Mouse (Mus musculus) left cerebral cortex, adult 18-20 months (tissue): Measurements from ENCODE around the gene Selenon. TPM values are rescaled to one million over a fixed set of nuclear protein-coding genes. Genes with fewer than 3 reads are reported as not detected.

Source experiments
- DNase-seq, 2 experiments: peaks; one replicate each; pipeline ENCODE4 v3.0.0; 2021 to 2022; ENCODE audit warnings: low spot score in 2 of 2, mixed read lengths in 1 of 2
- total RNA-seq, 2 experiments: library from RNA; stranded (reverse); gene quantifications; 2 replicates each; pipeline ENCODE4 v1.2.3; 2021

Selenon gene
- total RNA-seq, 2 experiments from 2014 or later: 23.1 to 25.7 TPM

DNA sequence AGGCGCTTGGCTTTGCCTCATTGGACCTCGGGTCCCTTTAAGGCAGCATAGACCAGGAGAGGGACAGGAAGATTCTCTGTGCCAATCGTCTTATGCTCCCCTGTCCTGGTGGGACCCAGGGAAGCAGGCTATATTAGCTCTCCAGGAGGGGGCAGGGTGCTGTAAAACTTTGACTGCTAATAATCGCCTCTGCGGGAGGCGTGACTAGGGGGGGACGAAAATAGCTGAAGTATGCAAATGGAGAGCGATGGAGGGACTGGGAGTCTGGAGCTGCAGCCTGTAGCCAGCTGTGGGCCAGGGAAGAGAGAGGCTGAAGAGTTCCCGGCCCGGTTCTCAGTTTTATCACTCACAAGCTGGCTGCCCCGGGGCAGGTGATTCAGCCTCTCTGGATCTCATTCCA, 27.2 kb upstream of the Selenon start:
- no peak for DNase-seq

DNA sequence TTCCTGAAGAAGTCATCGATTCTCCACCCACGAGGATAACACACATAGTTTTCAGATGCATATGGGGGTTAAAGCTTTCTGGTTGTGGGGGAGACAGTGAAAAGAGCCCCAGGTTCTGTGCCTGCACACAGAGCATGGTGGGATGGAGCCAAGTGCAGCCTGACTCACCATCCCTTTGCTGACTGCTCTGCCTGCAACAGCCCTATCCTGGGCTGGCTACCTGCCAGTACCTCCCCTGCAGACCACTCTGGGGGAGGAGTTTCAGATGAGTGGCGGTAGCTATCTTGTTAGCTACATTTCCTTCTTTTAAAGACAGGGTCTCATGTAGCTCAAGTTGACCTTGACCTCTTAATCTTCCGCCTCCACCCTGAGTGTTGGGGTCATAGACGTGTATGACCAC, 26.4 kb upstream of the Selenon start:
- DNase-seq: peak; percentile 49 to 67

DNA sequence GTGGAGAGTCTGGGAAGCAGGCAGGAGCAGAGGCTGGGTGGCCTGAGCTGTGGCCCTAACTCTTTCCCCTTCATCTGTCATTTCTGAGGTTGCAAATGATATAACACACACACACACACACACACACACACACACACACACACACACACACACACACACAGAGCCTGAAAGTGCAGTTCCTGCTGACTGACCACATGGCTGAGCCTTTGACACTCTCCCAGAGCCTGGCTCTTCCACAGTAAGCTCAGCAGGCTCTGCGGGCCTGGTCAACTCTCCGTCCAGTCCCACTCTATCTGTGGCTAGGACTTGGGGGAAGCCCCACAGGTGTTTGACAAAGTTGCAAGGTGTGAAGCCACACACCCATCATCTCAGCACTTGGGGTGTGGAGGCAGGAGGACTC, 25.3 kb upstream of the Selenon start:
- no peak for DNase-seq

DNA sequence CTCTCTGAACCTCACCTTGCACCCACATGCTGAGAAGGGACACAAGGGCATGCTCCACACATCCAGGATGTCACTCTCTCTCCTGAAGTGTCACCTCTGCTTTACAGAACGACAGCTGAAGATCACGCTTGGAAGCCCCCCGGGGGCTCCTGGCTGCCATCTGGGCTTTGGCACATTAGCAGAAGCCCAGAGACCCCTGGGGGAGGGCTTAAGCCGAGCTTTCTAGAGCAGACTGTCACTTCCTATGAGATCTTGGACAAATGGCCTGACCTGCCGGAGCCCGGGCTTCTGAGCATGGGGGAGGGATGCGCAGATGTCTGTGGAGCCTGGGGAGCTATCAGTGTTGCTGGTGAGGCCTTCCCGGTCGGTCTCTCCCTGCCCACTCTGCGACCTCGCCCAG, 23.5 kb upstream of the Selenon start:
- DNase-seq: no peak

DNA sequence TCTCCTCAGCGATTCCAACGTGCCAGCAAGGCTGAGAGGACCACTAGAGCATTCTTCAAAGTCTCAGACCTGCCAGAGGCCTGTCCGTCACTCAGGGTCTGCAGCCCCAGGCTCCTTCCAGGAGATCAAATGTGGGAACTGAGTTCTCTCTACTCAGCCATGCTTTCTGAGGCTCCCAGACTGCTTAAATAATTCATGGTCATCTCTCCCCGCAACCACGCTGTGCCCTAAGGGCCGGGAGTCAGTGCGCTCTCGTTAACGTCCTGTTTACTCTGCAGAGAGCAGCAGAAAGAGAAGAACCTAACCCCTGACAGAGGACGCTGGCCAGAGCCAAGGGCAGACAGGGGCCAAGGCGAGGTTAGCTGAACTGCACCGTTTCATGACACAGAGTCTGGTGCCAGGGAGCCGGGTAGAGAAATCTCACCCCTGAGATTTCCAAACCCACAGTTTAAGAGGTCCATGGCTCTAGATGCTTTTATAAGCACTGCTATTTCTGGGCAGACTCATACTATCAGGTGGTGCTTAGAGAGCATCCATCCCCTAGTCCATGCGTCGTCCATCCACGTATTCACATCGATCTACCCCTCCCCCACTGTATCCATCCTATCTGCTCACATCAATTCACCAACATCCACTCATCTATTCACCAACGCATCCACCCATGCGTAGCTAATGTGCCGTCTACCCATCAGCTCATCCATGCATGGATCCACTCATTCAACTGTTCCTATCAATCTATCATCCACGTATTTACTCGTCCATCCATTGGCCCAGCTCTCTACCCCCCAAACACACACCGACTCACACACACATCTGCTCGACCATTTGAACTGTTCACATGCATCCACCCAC, 20.7 kb upstream of the Selenon start:
- DNase-seq: no peak

DNA sequence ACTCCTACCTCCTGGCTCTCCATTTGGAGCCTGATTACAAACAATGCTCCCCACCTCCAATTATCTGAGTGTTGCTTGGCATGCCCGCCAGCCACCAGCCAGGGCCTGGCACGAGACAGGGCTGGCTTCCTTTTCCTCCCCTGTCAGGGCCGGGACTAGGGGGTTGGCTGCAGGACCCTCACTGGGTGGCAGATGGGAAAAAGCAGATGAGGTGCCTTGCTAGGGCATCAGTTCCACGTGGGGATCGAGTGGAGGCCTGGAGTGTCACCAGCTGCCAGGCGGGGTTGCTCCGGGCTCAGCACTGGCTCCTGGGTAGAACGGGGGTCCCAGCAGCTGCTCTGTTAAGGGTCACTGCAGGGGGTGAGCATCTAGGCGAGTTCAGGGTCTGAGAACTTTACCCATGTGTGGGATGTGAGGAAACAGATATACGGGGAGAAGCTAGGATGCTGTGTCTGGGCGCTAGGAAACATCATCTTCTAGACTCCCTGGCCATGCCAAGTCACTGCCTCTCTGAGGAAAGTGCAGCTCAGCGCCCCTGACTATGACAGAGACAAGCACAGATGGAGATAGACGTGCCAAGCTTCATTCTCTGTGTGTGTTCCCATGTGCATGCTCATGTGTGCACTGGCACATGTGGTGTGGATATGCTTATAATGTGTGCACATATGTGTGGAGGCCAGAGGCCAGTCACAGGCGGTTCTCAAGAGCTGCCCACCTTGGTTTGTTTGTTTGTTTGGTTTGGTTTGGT, 18.9 kb upstream of the Selenon start:
- DNase-seq: no peak

DNA sequence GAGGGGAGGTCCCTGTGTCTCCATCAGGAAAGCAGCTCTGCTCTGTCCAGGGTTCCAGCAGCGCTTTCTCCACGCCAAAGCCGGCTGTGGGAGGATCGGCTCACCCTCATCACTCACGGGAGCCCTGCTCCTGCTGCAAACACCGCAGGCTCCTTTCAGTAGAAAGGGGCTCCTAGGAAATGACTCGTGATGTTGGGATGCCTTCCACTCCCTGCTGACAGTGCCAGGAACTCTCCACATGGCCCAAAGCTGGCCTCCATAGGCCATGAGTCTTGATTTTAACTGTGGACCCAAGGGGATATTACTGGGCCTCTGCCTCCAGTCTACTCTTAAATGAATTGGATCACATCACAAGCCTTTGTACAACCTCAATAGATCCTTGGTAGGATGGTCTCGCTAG, 17.9 kb upstream of the Selenon start:
- DNase-seq: no peak

DNA sequence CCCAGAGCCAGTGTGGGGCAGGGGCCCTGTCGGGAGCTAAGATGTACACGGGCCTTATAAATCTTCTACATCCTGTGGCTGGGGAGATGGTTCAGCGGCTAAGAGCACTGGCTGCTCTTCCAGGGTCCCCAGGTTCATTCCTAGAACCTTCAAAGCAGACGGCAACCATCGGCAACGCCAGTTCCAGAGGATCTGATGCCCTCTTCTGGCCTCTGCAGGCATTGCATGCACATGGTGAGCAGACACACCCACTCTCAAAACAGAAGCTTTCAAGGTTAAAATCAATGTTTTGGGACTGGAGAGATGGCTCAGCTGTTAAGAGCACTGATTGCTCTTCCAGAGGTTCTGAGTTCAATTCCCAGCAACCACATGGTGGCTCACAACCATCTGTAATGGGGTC, 17.2 kb upstream of the Selenon start:
- DNase-seq: no peak

DNA sequence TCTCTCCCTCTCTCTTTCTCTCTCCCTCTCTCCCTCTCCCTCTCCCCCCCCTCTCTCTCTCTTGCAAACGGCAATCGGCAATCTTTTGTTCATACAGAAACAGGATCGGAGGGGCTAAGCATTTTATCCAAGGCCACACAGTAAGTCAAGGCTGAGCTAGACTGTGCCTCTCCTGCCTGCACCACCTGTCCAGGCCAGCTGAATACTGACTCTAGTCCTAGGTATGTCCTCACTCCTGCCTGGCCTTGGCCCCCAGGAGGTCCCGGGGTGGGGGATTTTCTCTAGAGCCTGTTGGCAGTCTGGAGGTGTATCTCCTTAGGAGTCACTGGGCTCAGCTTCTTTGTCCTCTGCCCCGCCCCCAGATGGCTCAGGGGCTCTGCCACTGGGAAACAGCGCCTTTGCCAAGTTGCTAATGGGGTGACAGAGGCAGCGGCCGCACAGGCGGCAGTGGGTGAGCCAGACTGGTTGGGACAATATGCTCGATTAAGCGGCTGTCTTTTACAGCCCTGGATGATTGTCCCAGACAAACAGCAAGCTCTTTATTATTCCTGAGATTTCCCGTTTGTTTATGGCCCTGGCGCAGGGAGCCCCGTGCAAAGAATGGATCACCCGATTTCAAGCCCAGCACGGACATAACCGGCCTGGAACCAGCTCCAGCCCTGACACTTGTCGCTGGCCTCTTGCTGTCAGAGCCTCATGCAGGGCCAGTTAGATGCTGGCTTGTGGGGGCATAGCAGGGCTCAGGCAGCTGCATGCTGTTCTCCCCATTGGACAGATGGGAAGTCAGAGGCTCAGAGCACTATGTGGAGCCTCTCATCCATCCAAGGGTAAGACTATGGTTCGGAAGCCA, 15.6 kb upstream of the Selenon start:
- DNase-seq: no peak

DNA sequence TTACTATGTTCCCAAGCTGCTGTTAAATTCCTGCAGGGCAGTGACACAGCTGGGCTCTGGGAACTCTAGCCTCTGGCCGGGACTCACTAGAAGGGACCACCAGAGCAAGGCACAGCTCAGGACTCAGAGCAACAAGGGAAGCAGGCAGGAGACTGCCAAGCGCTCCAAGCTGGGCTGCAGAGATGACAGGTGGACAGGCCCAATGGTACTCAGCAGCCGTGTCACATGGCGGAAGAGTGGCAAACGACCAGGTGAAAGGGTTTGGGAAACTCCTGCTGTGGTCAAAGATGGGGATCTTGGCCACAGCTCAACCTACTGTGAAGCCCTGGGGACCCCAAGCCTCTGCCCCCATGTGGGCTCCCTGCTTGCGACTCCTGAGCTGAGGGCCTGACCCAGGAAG, 12.1 kb upstream of the Selenon start:
- no peak for DNase-seq

DNA sequence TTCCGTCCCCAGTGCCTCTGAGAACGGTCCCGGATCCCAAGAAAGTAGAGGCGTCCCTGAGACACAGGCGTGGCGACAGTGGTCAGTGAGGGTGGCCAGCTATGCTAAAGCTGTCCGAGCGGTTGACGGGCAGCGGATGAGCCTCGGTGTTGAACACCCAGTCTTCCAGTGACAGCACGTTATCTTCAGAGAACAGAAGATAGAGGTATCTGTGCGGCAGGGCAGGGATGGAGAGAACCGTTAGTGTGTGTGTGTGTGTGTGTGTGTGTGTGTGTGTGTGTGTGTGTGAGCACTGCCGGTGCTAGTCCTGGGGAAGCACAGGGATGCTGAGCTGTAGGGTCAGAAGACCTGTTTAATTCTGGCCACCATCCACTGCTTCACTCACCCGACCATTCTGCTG, 11.7 kb upstream of the Selenon start:
- no peak for DNase-seq

DNA sequence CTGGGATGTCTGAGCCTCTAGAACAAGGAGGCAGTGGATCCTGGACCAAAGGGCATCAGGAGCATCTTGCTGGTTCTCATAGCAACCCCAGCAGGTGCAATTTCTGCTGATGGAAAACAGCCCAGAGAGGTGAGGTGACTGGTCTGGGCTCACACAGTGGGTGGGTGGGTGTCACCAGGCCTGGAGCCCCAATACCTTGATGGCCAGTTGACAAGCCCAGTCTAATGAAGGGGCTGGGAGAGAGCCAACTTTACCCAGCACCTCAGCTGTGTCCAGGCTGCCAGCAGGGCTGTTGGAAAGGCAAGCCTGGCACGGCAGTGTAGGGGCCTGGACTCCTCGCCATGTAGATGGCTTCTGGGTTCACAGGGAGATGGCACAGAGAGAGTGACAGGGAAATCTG, 10.0 kb upstream of the Selenon start:
- no peak for DNase-seq

DNA sequence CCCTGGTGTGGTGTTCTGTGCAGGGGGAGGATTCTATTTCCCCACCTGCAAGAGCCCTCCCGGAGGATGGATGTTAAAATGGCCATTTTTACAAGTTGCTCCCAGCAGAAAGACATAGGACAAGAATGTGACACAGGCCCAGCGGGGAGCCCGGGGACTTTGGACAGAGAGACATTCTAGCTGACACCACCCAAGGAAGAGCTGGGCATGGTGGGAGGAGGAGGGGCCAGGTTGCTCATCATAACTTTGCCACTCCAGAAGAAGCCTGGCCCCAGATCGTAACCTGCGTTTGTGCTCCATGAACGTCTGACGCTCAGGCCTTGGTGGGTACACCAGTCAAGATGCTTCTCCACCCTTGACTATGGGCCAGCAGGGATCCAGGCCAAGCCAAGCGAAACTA, 8.7 kb upstream of the Selenon start:
- no peak for DNase-seq

DNA sequence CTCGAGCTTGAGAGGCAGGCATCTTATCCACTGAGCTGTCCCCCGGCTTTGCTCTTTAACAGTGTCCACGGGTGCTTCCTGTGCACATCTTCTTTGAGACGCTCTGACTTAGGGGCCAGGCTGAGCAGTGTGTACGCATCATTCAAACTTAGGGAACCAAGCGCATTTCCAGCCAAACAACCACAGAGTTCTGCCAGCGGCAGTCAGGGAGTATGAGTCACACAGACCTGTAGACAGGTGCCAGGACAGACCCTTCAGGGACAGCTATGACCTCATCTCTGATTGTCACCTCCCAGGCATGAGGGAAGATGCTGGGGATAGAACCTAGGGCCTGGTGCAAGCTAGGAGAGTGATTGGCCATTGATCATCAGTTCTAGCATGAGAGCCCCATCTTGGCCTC, 7.2 kb upstream of the Selenon start:
- no peak for DNase-seq

DNA sequence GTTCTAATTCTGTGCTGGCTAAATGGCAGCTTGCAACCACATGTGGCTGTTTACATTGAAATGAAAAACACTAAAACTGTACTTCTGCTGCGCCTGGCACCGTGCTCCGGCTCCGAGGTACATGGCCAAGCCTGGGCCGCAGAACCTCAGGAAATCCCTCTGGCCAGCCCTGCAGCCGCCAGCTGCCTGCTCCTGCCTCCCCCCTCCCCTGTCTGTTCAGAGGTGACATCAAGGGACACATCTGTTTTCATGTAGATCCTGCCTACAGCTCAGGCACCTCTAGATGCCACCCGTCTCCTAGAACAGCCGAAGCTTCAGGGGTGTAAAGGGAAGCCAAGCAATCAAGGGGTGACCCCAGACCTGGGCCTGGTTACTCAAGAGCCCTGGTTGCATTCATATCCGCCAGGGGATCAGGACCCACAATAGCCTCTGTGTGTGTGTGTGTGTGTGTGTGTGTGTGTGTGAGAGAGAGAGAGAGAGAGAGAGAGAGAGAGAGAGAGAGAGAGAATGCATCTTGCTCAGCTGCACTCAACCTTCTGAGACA, 6.7 kb upstream of the Selenon start:
- DNase-seq: no peak

DNA sequence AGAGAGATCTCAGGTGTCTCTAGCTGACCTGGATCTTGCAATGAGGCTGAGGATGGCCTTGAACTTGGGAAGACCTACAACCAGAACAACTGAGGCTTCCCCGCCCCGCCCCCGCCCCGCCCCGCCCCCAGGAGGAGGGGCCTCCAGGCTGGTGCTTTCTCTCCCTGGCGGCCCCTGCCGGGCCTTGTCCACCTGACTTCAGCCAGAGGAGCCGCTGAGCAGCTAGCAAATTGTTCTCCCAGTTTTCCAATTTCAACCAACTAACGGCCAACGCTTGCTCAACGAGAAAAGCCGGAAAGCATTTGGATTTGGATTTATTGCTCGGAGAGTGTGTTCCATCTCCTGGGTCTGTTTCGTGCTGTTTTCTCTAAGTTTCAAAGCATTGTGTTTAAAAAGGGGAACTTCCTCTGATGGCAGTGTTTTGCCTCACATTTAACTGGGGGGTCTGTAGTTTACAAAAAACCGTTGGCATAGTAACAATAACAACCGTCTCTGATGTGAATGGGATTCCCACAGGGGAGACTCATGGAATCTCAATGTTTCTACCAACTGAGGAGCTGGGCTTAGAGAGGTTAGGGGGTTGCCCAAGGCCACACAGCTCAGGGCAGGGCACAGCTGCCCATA, 5.8 kb upstream of the Selenon start:
- no peak for DNase-seq

DNA sequence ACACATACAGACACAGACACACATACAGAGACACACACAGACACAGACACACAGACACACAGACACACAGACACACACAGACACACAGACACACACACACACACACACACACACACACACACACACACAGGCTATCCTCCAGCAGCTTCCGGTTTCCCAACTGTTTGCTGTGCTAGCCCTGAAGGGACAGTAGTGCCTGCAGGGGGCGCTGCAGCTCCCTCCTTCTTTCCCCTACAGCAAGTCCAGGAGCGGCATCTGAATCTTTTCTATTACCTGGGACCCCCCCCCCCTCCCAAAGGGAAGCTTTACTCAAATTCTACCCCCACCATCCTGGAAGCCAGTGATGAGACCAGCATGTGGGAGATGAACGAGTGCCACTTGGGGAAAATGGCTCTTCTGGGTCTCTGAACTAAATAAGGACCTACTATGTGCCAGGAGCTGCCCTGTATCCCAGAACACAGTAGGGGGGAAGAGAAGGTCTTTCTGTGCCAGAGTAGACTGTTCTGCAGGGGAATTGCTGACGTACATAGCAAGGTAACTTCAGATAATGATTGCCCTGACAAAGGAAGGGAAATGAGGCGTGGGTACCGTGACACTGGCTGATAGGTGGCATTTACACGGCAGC, 4.1 kb upstream of the Selenon start:
- peak in 1 of 2 experiments; percentile 45 for DNase-seq

DNA sequence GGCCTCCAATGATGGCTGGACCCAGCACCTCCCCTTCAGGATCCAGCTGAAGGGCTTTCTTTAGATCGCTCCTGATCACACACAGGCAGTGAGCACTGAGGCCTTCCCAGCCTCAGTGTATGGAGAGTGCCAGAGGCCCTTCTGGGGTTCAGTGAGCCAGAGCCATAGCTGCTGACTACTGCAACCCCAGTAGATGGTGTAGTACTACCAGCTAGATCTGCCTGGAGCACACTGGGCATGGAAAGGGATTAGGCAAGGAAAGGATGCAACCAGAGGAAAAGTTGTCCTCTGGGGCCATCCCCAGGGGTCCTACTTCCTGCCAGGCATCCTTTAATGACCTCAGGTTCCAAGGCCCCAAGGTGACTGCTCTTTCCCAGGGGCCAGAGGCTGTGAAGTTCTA, 1.7 kb upstream of the Selenon start:
- DNase-seq: no peak

DNA sequence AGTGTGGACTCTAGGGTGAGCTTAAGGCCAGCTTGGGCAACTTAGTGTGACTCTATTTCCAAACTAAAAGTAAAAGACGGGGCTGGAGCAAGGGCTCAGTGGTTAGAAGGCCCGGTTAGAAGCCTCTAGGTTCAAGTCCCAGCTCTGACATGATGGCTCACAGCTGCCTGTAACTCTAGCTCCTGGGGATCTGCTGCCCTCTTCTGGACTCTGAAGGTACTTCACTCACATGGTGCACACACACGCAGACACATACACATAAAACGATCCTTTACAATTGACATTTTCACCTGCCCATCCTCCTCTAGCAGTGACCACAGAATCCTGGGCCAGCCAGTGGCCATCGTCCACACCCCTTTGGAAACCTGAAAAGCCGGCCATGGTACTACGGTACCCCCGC, 2.1 kb downstream of the Selenon start:
- DNase-seq: no peak

DNA sequence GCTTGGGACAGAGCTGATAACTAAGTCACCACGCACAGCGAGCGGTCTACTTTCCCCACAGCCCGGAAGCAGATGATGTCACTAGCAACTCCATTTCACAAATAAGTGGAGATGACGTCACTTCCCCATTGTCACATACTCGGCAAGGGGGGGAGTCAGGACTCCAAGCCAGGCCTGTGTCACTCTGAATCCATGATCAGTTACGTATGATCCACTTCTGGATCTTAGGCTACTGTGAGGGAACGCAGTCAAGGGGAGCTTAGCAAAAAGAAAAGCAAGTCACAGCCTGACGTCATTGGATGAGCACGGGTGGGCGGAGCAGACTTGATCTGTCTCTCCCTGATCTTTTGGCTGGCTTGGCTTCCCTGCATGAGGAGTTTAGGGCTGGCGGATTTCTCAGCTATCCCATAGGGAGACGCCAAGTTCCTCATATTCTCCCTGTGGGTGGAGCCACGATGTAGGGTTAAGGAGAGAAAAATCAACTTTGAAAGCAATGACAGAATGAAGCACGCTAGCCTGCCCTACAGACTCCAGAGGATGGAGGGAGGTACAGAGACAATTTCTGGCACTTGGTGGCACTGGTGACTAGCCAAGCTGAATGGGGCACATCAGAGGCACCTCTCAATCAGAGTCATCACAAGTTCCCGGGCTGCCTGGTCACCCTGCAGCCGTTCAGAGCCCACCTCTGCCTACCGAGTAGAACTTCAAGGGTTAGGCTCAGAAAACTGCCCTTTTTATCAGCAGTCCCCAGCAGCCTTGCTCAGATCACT, 3.6 kb downstream of the Selenon start:
- peak in 1 of 2 experiments; percentile 27 for DNase-seq
